In genomic region chr4:88157644-88158043, GRCm38 (mm10) we compare ENCODE assay signal across 15 mouse cellular contexts.
A peak's percentile ranks its signal among the peaks of the same experiment; 100 is the strongest.
DNase-seq lines count a peak whose midpoint lies in the region; ATAC-seq lines count a peak whose summit lies in the region.
"Had no signal": no experiment of that assay in that cellular context is flagged by ENCODE, and none has a peak within 500 bp of the region (broad histone marks: within the 10 kb centered on the region; RNA-seq: fewer than 3 reads in every experiment).

No protein-coding gene starts in this region.

- H3K4me3 ChIP-seq in forebrain, embryonic 15.5 days: no peak overlapping the region
- no peak overlapping the region for H3K4me3 ChIP-seq in forebrain, embryonic 11.5 days (ENCODE audit: low read depth, low read length)
- H3K4me3 ChIP-seq in midbrain, embryonic 13.5 days (replicated peaks): no peak overlapping the region
- no peak overlapping the region for H3K4me3 ChIP-seq in midbrain, embryonic 11.5 days (ENCODE audit: low read depth, low read length)
- no peak overlapping the region for H3K4me3 ChIP-seq in forebrain, embryonic 16.5 days (replicated peaks; ENCODE audit: low read length)
- H3K4me3 ChIP-seq in neural tube, embryonic 15.5 days (replicated peaks): no peak overlapping the region
- H3K4me3 ChIP-seq: heart, embryonic 13.5 days; limb, embryonic 13.5 days; liver, embryonic 15.5 days; midbrain, embryonic 12.5 days had no signal

- DNase-seq in forebrain, embryonic 11.5 days (ENCODE audit: low spot score): no peak
- no peak for DNase-seq in midbrain, embryonic 11.5 days (ENCODE audit: low spot score, missing footprints)
- DNase-seq in heart, postnatal 36 days: no peak
- DNase-seq: kidney, adult 2 months; kidney, postnatal 25 days; lung, postnatal 10 days; retina, postnatal 1 day had no signal

- ATAC-seq in forebrain, embryonic 15.5 days (replicated peaks): peak; percentile 59; the same call in 1 of the 2 replicates
- no peak for ATAC-seq in forebrain, embryonic 11.5 days (replicated peaks; ENCODE audit: low FRiP score)
- ATAC-seq in midbrain, embryonic 13.5 days: peak; percentile 43; the same call in 1 of the 2 replicates
- ATAC-seq in midbrain, embryonic 11.5 days (ENCODE audit: low FRiP score): no peak
- peak; percentile 64 for ATAC-seq in forebrain, embryonic 16.5 days
- ATAC-seq in neural tube, embryonic 15.5 days (ENCODE audit: low FRiP score): peak; percentile 60

- H3K27ac ChIP-seq in forebrain, embryonic 15.5 days (replicated peaks): peak overlapping the region; percentile 86
- no peak overlapping the region for H3K27ac ChIP-seq in forebrain, embryonic 11.5 days (ENCODE audit: low read depth, low read length)
- H3K27ac ChIP-seq in midbrain, embryonic 13.5 days: peak overlapping the region; percentile 9; the same call in 1 of the 2 replicates
- H3K27ac ChIP-seq in midbrain, embryonic 11.5 days (ENCODE audit: low read depth, low read length): no peak overlapping the region
- H3K27ac ChIP-seq in forebrain, embryonic 16.5 days (ENCODE audit: low read length): peak overlapping the region; percentile 75
- H3K27ac ChIP-seq in neural tube, embryonic 15.5 days (replicated peaks): 0 out of 2 replicates have a peak overlapping the region, but pooled peaks have one; percentile 43
- H3K27ac ChIP-seq: heart, embryonic 13.5 days; limb, embryonic 13.5 days; liver, embryonic 15.5 days; midbrain, embryonic 12.5 days had no signal

- peaks cover 46% of the 10 kb centered on the region for H3K4me1 ChIP-seq in forebrain, embryonic 15.5 days
- no peaks in the 10 kb centered on the region for H3K4me1 ChIP-seq in forebrain, embryonic 11.5 days (replicated peaks; ENCODE audit: control insufficient read depth, insufficient read depth, low read length)
- peaks cover 18% of the 10 kb centered on the region for H3K4me1 ChIP-seq in midbrain, embryonic 13.5 days (replicated peaks)
- H3K4me1 ChIP-seq in midbrain, embryonic 11.5 days (ENCODE audit: control insufficient read depth, insufficient read depth, low read length): no peaks in the 10 kb centered on the region
- peaks cover 36% of the 10 kb centered on the region for H3K4me1 ChIP-seq in forebrain, embryonic 16.5 days (replicated peaks; ENCODE audit: control insufficient read depth, insufficient read depth, low read length)
- peaks cover 16% of the 10 kb centered on the region for H3K4me1 ChIP-seq in neural tube, embryonic 15.5 days
- H3K4me1 ChIP-seq: liver, embryonic 15.5 days; midbrain, embryonic 12.5 days had no signal

- no peak overlapping the region for H3K9ac ChIP-seq in forebrain, embryonic 15.5 days (replicated peaks)
- H3K9ac ChIP-seq in forebrain, embryonic 11.5 days (ENCODE audit: low read length): no peak overlapping the region
- H3K9ac ChIP-seq in midbrain, embryonic 13.5 days (replicated peaks): no peak overlapping the region
- no peak overlapping the region for H3K9ac ChIP-seq in midbrain, embryonic 11.5 days (ENCODE audit: low read length)
- H3K9ac ChIP-seq in forebrain, embryonic 16.5 days (replicated peaks; ENCODE audit: low read depth, low read length): 0 out of 2 replicates have a peak overlapping the region, but pooled peaks have one; percentile 8
- no peak overlapping the region for H3K9ac ChIP-seq in neural tube, embryonic 15.5 days (replicated peaks)
- H3K9ac ChIP-seq: heart, embryonic 13.5 days; limb, embryonic 13.5 days; liver, embryonic 15.5 days; midbrain, embryonic 12.5 days had no signal

- no peaks in the 10 kb centered on the region for H3K36me3 ChIP-seq in forebrain, embryonic 15.5 days
- no peaks in the 10 kb centered on the region for H3K36me3 ChIP-seq in forebrain, embryonic 11.5 days (ENCODE audit: control insufficient read depth, insufficient read depth, low read length)
- no peaks in the 10 kb centered on the region for H3K36me3 ChIP-seq in midbrain, embryonic 13.5 days
- no peaks in the 10 kb centered on the region for H3K36me3 ChIP-seq in midbrain, embryonic 11.5 days (ENCODE audit: control insufficient read depth, insufficient read depth, low read length)
- no peaks in the 10 kb centered on the region for H3K36me3 ChIP-seq in forebrain, embryonic 16.5 days (ENCODE audit: control insufficient read depth, insufficient read depth)
- H3K36me3 ChIP-seq in neural tube, embryonic 15.5 days: no peaks in the 10 kb centered on the region
- H3K36me3 ChIP-seq: heart, embryonic 13.5 days; limb, embryonic 13.5 days; midbrain, embryonic 12.5 days had no signal

- H3K27me3 ChIP-seq in forebrain, embryonic 15.5 days: no peaks in the 10 kb centered on the region
- no peaks in the 10 kb centered on the region for H3K27me3 ChIP-seq in forebrain, embryonic 11.5 days (ENCODE audit: control insufficient read depth, insufficient read depth, low read length)
- H3K27me3 ChIP-seq in midbrain, embryonic 13.5 days: no peaks in the 10 kb centered on the region
- no peaks in the 10 kb centered on the region for H3K27me3 ChIP-seq in midbrain, embryonic 11.5 days (ENCODE audit: control insufficient read depth, insufficient read depth, low read length)
- H3K27me3 ChIP-seq in forebrain, embryonic 16.5 days (replicated peaks; ENCODE audit: control insufficient read depth, insufficient read depth, low read length): no peaks in the 10 kb centered on the region
- no peaks in the 10 kb centered on the region for H3K27me3 ChIP-seq in neural tube, embryonic 15.5 days (replicated peaks)
- H3K27me3 ChIP-seq: heart, embryonic 13.5 days; limb, embryonic 13.5 days; liver, embryonic 15.5 days; midbrain, embryonic 12.5 days had no signal

- no peak overlapping the region for H3K4me2 ChIP-seq in forebrain, embryonic 15.5 days (replicated peaks)
- H3K4me2 ChIP-seq in forebrain, embryonic 11.5 days (ENCODE audit: low read depth, low read length, severe bottlenecking): no peak overlapping the region
- no peak overlapping the region for H3K4me2 ChIP-seq in midbrain, embryonic 13.5 days (replicated peaks)
- no peak overlapping the region for H3K4me2 ChIP-seq in midbrain, embryonic 11.5 days
- H3K4me2 ChIP-seq in forebrain, embryonic 16.5 days (ENCODE audit: low read length): no peak overlapping the region
- no peak overlapping the region for H3K4me2 ChIP-seq in neural tube, embryonic 15.5 days
- H3K4me2 ChIP-seq: heart, embryonic 13.5 days; limb, embryonic 13.5 days; liver, embryonic 15.5 days; midbrain, embryonic 12.5 days had no signal

- intact Hi-C loops in heart, postnatal 36 days (cut with DNase I): no loop called here

- no peaks in the 10 kb centered on the region for H3K9me3 ChIP-seq in forebrain, embryonic 15.5 days
- no peaks in the 10 kb centered on the region for H3K9me3 ChIP-seq in forebrain, embryonic 11.5 days (ENCODE audit: control insufficient read depth, low read length)
- H3K9me3 ChIP-seq in midbrain, embryonic 13.5 days: no peaks in the 10 kb centered on the region
- no peaks in the 10 kb centered on the region for H3K9me3 ChIP-seq in midbrain, embryonic 11.5 days (ENCODE audit: control insufficient read depth, low read length)
- no peaks in the 10 kb centered on the region for H3K9me3 ChIP-seq in forebrain, embryonic 16.5 days (ENCODE audit: control insufficient read depth, low read length)
- H3K9me3 ChIP-seq in neural tube, embryonic 15.5 days (replicated peaks): no peaks in the 10 kb centered on the region
- H3K9me3 ChIP-seq: heart, embryonic 13.5 days; limb, embryonic 13.5 days; liver, embryonic 15.5 days; midbrain, embryonic 12.5 days had no signal

- 56% methylated on average over 6 of the region's 6 CpGs for WGBS in forebrain, embryonic 15.5 days
- WGBS in forebrain, embryonic 11.5 days: 91% methylated on average over 6 of the region's 6 CpGs
- WGBS in midbrain, embryonic 13.5 days: 82% methylated on average over 6 of the region's 6 CpGs
- WGBS in midbrain, embryonic 11.5 days: 91% methylated on average over 6 of the region's 6 CpGs
- WGBS in forebrain, embryonic 16.5 days: 52% methylated on average over 6 of the region's 6 CpGs
- WGBS in neural tube, embryonic 15.5 days: 23% methylated on average over 6 of the region's 6 CpGs

Comparison
In these comparisons a context has a peak if more than half of its experiments do, and no peak if none do; other contexts are left out.
1. ATAC-seq: peak in forebrain, embryonic 15.5 days (single experiment), midbrain, embryonic 13.5 days (single experiment), forebrain, embryonic 16.5 days (single experiment) and neural tube, embryonic 15.5 days (single experiment); none in forebrain, embryonic 11.5 days (single experiment) and midbrain, embryonic 11.5 days (single experiment).
2. H3K27ac ChIP-seq: peak in forebrain, embryonic 15.5 days (single experiment), midbrain, embryonic 13.5 days (single experiment), forebrain, embryonic 16.5 days (single experiment) and neural tube, embryonic 15.5 days (single experiment); none in forebrain, embryonic 11.5 days (single experiment) and midbrain, embryonic 11.5 days (single experiment).